Mouse (Mus musculus): Measurements from ENCODE around the gene Taf15. TPM values are rescaled to one million over a fixed set of nuclear protein-coding genes. Genes with fewer than 3 reads are reported as not detected.

The Taf15 gene
- total RNA-seq (2014; rRNA removed) (18.2 and 30.6 TPM in 2 replicates), polyA plus RNA-seq (2015; fragmentation: Nextera tagmentation; extraction: Ambion mirVana) (6.5 and 9.6 TPM in 2 replicates)

- peak within 1 kb of the TSS; percentile 83 for H3K9ac ChIP-seq (replicated peaks; ENCODE audit: low read length, poor library complexity, severe bottlenecking)
- peak; percentile 79 for TF ChIP-seq CTCF (IDR thresholded peaks at IDR 0.05)
- peak within 1 kb of the TSS; percentile 85 for H3K4me2 ChIP-seq (ENCODE audit: low read depth, low read length, poor library complexity, severe bottlenecking)
- ATAC-seq (ENCODE audit: low FRiP score) (peak; percentile 98), DNase-seq (ENCODE audit: low spot score) (peak; percentile 99)
- H3K4me1 ChIP-seq (ENCODE audit: insufficient read depth, low read length), result peaks cover 10% of the 10 kb centered on the region
- WGBS, result under 1% methylated on average over 66 of the region's 66 CpGs
- no peaks in the 10 kb centered on the region for H3K27me3 ChIP-seq (ENCODE audit: insufficient read depth, low read length)
- H3K9me3 ChIP-seq (ENCODE audit: low read length), result no peaks in the 10 kb centered on the region
- H3K4me3 ChIP-seq (ENCODE audit: low read depth, low read length), result peak within 1 kb of the TSS; percentile 93
- no peaks in the 10 kb centered on the region for H3K36me3 ChIP-seq (ENCODE audit: insufficient read depth, low read length)
- H3K27ac ChIP-seq (ENCODE audit: low read depth, low read length), result peak within 1 kb of the TSS; percentile 98
These were observed at the start of gene Taf15 for GRCm38 (mm10) chr11:83472324-83473234. TSS of gene Taf15 (plus strand) at chr11:83473086.

- ATAC-seq (ENCODE audit: low FRiP score) (peak; percentile 68), DNase-seq (ENCODE audit: low spot score) (peak; percentile 85)
- H3K4me3 ChIP-seq (ENCODE audit: low read depth, low read length), result no peak overlapping the region
- H3K4me1 ChIP-seq (ENCODE audit: insufficient read depth, low read length), result no peaks in the 10 kb centered on the region
- TF ChIP-seq CTCF (IDR thresholded peaks at IDR 0.05), result peak; percentile 94
- H3K27ac ChIP-seq (ENCODE audit: low read depth, low read length), result no peak overlapping the region
- WGBS, result 6% methylated on average over 8 of the region's 8 CpGs
- peaks cover 14% of the 10 kb centered on the region for H3K27me3 ChIP-seq (ENCODE audit: insufficient read depth, low read length)
- no peak overlapping the region for H3K4me2 ChIP-seq (ENCODE audit: low read depth, low read length, poor library complexity, severe bottlenecking)
- no peaks in the 10 kb centered on the region for H3K36me3 ChIP-seq (ENCODE audit: insufficient read depth, low read length)
- H3K9me3 ChIP-seq (ENCODE audit: low read length), result no peaks in the 10 kb centered on the region
- H3K9ac ChIP-seq (replicated peaks; ENCODE audit: low read length, poor library complexity, severe bottlenecking), result no peak overlapping the region
These were observed 48.2 kb upstream of the Taf15 start for GRCm38 (mm10) chr11:83424681-83425080.

- no peak for TF ChIP-seq CTCF (IDR thresholded peaks at IDR 0.05)
- Histone ChIP-seq H3K4me3 (ENCODE audit: low read depth, low read length) (no peak overlapping the region), H3K4me1 (ENCODE audit: insufficient read depth, low read length) (no peaks in the 10 kb centered on the region), H3K27me3 (ENCODE audit: insufficient read depth, low read length) (peaks cover 10% of the 10 kb centered on the region), H3K9me3 (ENCODE audit: low read length) (no peaks in the 10 kb centered on the region), H3K27ac (ENCODE audit: low read depth, low read length) (no peak overlapping the region), H3K4me2 (ENCODE audit: low read depth, low read length, poor library complexity, severe bottlenecking) (no peak overlapping the region), H3K9ac (replicated peaks; ENCODE audit: low read length, poor library complexity, severe bottlenecking) (no peak overlapping the region), H3K36me3 (ENCODE audit: insufficient read depth, low read length) (no peaks in the 10 kb centered on the region)
- DNase-seq (ENCODE audit: low spot score), result no peak
- 49% methylated on average over 16 of the region's 17 CpGs for WGBS
- no peak for ATAC-seq (ENCODE audit: low FRiP score)
These were observed 45.9 kb upstream of the Taf15 start for GRCm38 (mm10) chr11:83426964-83427363.

- no peak for TF ChIP-seq CTCF (IDR thresholded peaks at IDR 0.05)
- WGBS, result 56% methylated on average over 5 of the region's 5 CpGs
- Histone ChIP-seq H3K9ac (replicated peaks; ENCODE audit: low read length, poor library complexity, severe bottlenecking) (no peak within 1 kb of the TSS), H3K4me2 (ENCODE audit: low read depth, low read length, poor library complexity, severe bottlenecking) (no peak within 1 kb of the TSS), H3K27ac (ENCODE audit: low read depth, low read length) (no peak within 1 kb of the TSS), H3K4me1 (ENCODE audit: insufficient read depth, low read length) (no peaks in the 10 kb centered on the region), H3K9me3 (ENCODE audit: low read length) (no peaks in the 10 kb centered on the region), H3K27me3 (ENCODE audit: insufficient read depth, low read length) (peaks cover 10% of the 10 kb centered on the region), H3K4me3 (ENCODE audit: low read depth, low read length) (no peak within 1 kb of the TSS), H3K36me3 (ENCODE audit: insufficient read depth, low read length) (no peaks in the 10 kb centered on the region)
- ATAC-seq (ENCODE audit: low FRiP score) (no peak), DNase-seq (ENCODE audit: low spot score) (no peak)
These were observed 43.5 kb upstream of the Taf15 start, which contains the start of gene Gas2l2 for GRCm38 (mm10) chr11:83429355-83429754. TSS of gene Gas2l2 (minus strand) at chr11:83429455.

GRCm38 (mm10) chr11:83432533-83432932 lies 40.4 kb upstream of the Taf15 start:
- no peaks in the 10 kb centered on the region for H3K36me3 ChIP-seq (ENCODE audit: insufficient read depth, low read length)
- no peak overlapping the region for H3K4me3 ChIP-seq (ENCODE audit: low read depth, low read length)
- 71% methylated on average over 2 of the region's 2 CpGs for WGBS
- no peaks in the 10 kb centered on the region for H3K9me3 ChIP-seq (ENCODE audit: low read length)
- DNase-seq (ENCODE audit: low spot score) (no peak), ATAC-seq (ENCODE audit: low FRiP score) (no peak)
- H3K9ac ChIP-seq (replicated peaks; ENCODE audit: low read length, poor library complexity, severe bottlenecking), result no peak overlapping the region
- no peak overlapping the region for H3K27ac ChIP-seq (ENCODE audit: low read depth, low read length)
- H3K27me3 ChIP-seq (ENCODE audit: insufficient read depth, low read length), result peaks cover 5% of the 10 kb centered on the region; the same call in 1 of the 2 replicates
- no peak for TF ChIP-seq CTCF (IDR thresholded peaks at IDR 0.05)
- no peak overlapping the region for H3K4me2 ChIP-seq (ENCODE audit: low read depth, low read length, poor library complexity, severe bottlenecking)
- H3K4me1 ChIP-seq (ENCODE audit: insufficient read depth, low read length), result no peaks in the 10 kb centered on the region

GRCm38 (mm10) chr11:83437377-83437776 lies 35.5 kb upstream of the Taf15 start, which contains the start of gene 1700020L24Rik:
TSS of gene 1700020L24Rik (plus strand) at chr11:83437677.
- DNase-seq (ENCODE audit: low spot score), result no peak
- Histone ChIP-seq H3K27me3 (ENCODE audit: insufficient read depth, low read length) (peaks cover 11% of the 10 kb centered on the region), H3K9ac (replicated peaks; ENCODE audit: low read length, poor library complexity, severe bottlenecking) (no peak within 1 kb of the TSS), H3K4me2 (ENCODE audit: low read depth, low read length, poor library complexity, severe bottlenecking) (no peak within 1 kb of the TSS), H3K4me3 (ENCODE audit: low read depth, low read length) (no peak within 1 kb of the TSS), H3K36me3 (ENCODE audit: insufficient read depth, low read length) (no peaks in the 10 kb centered on the region), H3K27ac (ENCODE audit: low read depth, low read length) (no peak within 1 kb of the TSS), H3K4me1 (ENCODE audit: insufficient read depth, low read length) (no peaks in the 10 kb centered on the region), H3K9me3 (ENCODE audit: low read length) (no peaks in the 10 kb centered on the region)
- WGBS, result 85% methylated on average over 1 of the region's 1 CpGs
- no peak for TF ChIP-seq CTCF (IDR thresholded peaks at IDR 0.05)
- ATAC-seq (ENCODE audit: low FRiP score), result no peak
